Mouse (Mus musculus): ENCODE measurements around the gene Kctd18. TPM values are rescaled to one million over a fixed set of nuclear protein-coding genes. Genes with fewer than 3 reads are reported as not detected.
A peak's percentile ranks its signal among the peaks of the same experiment; 100 is the strongest.
"Not testable (repeated sequence)": the region's sequence is repeated elsewhere in the genome, so short reads cannot be mapped to it uniquely, and the experiment has no call there.

Kctd18 gene
- polyA plus RNA-seq, 1 experiment from 2014 or later = 13.6 TPM

DNA sequence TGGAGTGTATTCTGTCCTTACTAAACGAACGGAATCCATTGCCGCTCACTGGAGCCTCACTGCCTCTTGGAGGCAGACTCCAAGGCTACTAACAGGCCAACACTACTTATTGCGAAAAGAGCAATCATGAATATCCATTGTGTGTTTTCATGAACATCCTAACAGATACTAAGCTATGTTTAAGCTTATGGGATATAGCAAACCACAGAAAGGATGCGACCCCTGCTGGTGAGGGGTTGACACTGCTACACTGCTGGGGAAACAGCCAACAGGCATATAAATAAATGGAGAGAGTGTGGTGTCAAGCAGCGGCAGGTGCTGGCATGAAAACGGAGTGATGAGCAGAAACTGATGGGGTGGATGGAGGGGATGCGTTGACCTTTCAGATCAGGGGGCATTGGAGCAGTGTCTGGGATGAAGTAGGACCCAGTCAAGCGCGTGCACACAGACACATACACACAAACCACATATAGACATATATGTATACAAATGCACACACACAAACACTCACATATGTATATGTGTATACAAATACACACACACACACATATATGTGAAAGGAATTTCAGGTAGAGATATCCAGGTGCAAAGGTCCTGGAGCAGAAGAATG is 12.5 kb upstream of the Kctd18 start:
- no peaks in the 10 kb centered on the region for H3K9me3 ChIP-seq (ENCODE audit: low read length)
- ATAC-seq (no peak), DNase-seq (ENCODE audit: low spot score) (peak; percentile 76)
- TF ChIP-seq CTCF (IDR thresholded peaks at IDR 0.05) (peak; percentile 97), EP300 (IDR thresholded peaks at IDR 0.05) (no peak)
- 59% methylated on average over 10 of the region's 10 CpGs for WGBS
- H3K9ac ChIP-seq (replicated peaks; ENCODE audit: low read depth) = no peak overlapping the region
- H3K27ac ChIP-seq (ENCODE audit: low read length) = 0 out of 2 replicates have a peak overlapping the region, but pooled peaks have one; percentile 54
- peak overlapping the region; percentile 63; the same call in 1 of the 2 replicates for H3K4me2 ChIP-seq (replicated peaks; ENCODE audit: low read depth, low read length)
- no peak overlapping the region for H3K4me3 ChIP-seq (ENCODE audit: low read depth, low read length)
- H3K36me3 ChIP-seq (ENCODE audit: insufficient read depth, low read length) = no peaks in the 10 kb centered on the region
- no peaks in the 10 kb centered on the region for H3K27me3 ChIP-seq (replicated peaks; ENCODE audit: insufficient read depth, low read length)
- H3K4me1 ChIP-seq (ENCODE audit: insufficient read depth, low read depth, low read length) = peaks cover 3% of the 10 kb centered on the region; the same call in 1 of the 2 replicates

DNA sequence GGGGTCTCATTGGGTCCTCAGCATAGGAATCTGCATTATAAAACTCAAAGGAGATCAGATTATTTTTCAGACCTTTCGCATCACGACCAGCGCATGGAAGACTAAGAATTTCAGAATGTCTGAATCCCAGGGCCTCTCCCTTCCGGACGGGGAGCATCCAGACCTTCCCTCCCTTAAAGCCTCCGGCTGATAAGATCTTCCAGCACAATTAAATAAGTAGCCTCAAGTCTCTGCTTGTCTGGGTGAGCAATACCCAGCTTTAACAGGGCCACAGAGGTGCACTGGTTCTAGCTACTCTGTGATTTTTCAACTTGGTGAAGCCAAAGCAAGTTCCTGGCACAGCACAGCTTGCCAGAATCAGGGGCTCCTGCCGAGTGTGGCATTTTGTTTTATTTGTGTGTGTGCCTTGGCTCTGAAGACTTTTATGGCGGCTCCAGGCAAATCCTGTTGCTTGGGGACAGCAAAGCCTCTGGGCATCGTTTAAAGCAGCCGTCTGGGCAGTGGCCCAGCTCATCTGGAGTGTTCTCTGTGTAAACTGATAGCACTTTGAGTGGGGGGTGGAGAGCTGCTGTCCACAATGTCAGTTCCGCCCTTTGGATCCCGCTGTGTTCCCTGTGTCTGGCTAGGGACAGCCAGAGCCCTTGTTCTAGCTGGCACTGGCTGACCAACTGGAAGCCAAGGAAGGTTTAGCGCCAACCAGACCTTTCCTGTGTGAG is 11.6 kb upstream of the Kctd18 start:
- H3K27ac ChIP-seq (ENCODE audit: low read length) = peak overlapping the region; percentile 73
- H3K4me2 ChIP-seq (replicated peaks; ENCODE audit: low read depth, low read length) = peak overlapping the region; percentile 63
- WGBS = 20% methylated on average over 13 of the region's 13 CpGs
- no peak overlapping the region for H3K9ac ChIP-seq (replicated peaks; ENCODE audit: low read depth)
- peaks cover 3% of the 10 kb centered on the region; the same call in 1 of the 2 replicates for H3K4me1 ChIP-seq (ENCODE audit: insufficient read depth, low read depth, low read length)
- no peak for TF ChIP-seq CTCF (IDR thresholded peaks at IDR 0.05)
- TF ChIP-seq EP300 (IDR thresholded peaks at IDR 0.05) = no peak
- DNase-seq (ENCODE audit: low spot score) (peak; percentile 52), ATAC-seq (peak; percentile 56)
- H3K9me3 ChIP-seq (ENCODE audit: low read length) = no peaks in the 10 kb centered on the region
- no peaks in the 10 kb centered on the region for H3K36me3 ChIP-seq (ENCODE audit: insufficient read depth, low read length)
- peak overlapping the region; percentile 34 for H3K4me3 ChIP-seq (ENCODE audit: low read depth, low read length)
- H3K27me3 ChIP-seq (replicated peaks; ENCODE audit: insufficient read depth, low read length) = no peaks in the 10 kb centered on the region

DNA sequence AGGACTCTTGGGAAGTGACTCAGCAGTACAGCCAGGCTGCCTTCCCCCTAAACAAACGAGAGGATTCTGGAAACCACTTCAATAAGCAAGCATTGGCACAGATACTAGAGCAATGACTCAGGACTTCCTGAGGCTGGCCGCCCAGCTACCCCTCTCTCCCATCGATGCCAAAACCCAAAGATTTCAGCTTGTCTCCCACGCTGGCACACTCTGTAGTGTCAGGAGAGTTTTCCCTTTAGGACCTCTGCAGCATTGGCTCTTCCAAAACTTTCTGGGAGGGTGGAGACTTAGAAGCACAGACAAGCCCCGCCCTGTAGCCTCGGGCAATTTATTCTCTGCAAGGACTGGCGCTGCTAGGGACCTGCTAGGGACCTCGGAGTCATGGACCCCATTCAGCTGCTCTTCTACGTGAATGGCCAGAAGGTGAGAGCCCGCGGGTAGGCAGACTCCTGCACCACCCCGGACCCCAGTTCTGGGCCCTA is 10.9 kb upstream of the Kctd18 start, which contains the start of gene Aox1:
Gene Aox1 (plus strand): TSS at position 296 of the 482 bp plus-strand sequence.
- peak within 1 kb of the TSS; percentile 34 for H3K4me3 ChIP-seq (ENCODE audit: low read depth, low read length)
- H3K4me2 ChIP-seq (replicated peaks; ENCODE audit: low read depth, low read length) = peak within 1 kb of the TSS; percentile 63
- 7% methylated on average over 12 of the region's 12 CpGs for WGBS
- no peaks in the 10 kb centered on the region for H3K36me3 ChIP-seq (ENCODE audit: insufficient read depth, low read length)
- no peaks in the 10 kb centered on the region for H3K27me3 ChIP-seq (replicated peaks; ENCODE audit: insufficient read depth, low read length)
- H3K9me3 ChIP-seq (ENCODE audit: low read length) = no peaks in the 10 kb centered on the region
- DNase-seq (ENCODE audit: low spot score) (peak; percentile 88), ATAC-seq (peak; percentile 92)
- peak within 1 kb of the TSS; percentile 73 for H3K27ac ChIP-seq (ENCODE audit: low read length)
- peaks cover 3% of the 10 kb centered on the region; the same call in 1 of the 2 replicates for H3K4me1 ChIP-seq (ENCODE audit: insufficient read depth, low read depth, low read length)
- H3K9ac ChIP-seq (replicated peaks; ENCODE audit: low read depth) = no peak within 1 kb of the TSS
- TF ChIP-seq EP300 (IDR thresholded peaks at IDR 0.05) = peak; percentile 86
- TF ChIP-seq CTCF (IDR thresholded peaks at IDR 0.05) = no peak

DNA sequence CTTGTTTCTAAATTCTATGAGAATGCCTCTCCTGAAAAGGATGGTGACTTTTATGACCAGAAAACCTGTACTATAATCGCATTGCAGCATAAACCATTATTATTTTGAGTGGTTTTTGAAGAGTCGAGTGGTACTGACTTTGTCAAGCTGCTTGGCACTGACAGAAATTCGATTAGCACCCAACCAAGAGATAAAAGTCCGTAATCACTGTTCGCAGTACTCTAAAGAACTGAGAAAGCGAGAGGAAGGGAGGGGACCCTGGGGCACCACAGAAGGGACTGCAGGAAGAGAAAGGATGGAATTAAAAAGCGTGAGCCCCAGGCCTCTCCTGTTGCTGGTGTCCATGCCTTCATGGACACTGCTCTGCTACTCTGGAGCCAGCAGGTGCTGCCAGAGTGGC is 9.0 kb upstream of the Kctd18 start:
- TF ChIP-seq CTCF (IDR thresholded peaks at IDR 0.05) = no peak
- TF ChIP-seq EP300 (IDR thresholded peaks at IDR 0.05) = no peak
- Histone ChIP-seq H3K9me3 (ENCODE audit: low read length) (no peaks in the 10 kb centered on the region), H3K4me1 (ENCODE audit: insufficient read depth, low read depth, low read length) (peaks cover 3% of the 10 kb centered on the region; the same call in 1 of the 2 replicates), H3K9ac (replicated peaks; ENCODE audit: low read depth) (no peak overlapping the region), H3K27me3 (replicated peaks; ENCODE audit: insufficient read depth, low read length) (no peaks in the 10 kb centered on the region), H3K36me3 (ENCODE audit: insufficient read depth, low read length) (0 out of 2 replicates have a peak, but pooled peaks cover 4% of the 10 kb centered on the region), H3K4me3 (ENCODE audit: low read depth, low read length) (no peak overlapping the region), H3K27ac (ENCODE audit: low read length) (no peak overlapping the region), H3K4me2 (replicated peaks; ENCODE audit: low read depth, low read length) (no peak overlapping the region)
- DNase-seq (ENCODE audit: low spot score) (no peak), ATAC-seq (no peak)
- WGBS = 68% methylated on average over 7 of the region's 7 CpGs

DNA sequence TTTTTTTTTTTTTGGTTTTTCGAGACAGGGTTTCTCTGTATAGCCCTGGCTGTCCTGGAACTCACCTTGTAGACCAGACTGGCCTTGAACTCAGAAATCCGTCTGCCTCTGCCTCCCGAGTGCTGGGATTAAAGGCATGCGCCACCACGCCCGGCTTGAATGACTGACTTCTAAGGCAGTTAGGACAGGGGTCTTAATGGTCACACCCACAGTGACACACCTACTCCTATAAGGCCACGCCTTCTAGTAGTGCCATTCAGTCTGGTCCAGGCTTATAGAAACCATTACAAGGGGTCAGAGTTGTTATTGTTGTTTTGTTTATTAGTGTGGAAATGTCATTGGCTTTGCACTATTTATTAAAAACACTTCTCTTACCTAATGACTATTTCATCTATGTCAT is 12.4 kb downstream of the Kctd18 start:
- WGBS = 97% methylated on average over 7 of the region's 7 CpGs
- not testable (repeated sequence) for H3K36me3 ChIP-seq (ENCODE audit: insufficient read depth, low read length); ATAC-seq; H3K4me3 ChIP-seq (ENCODE audit: low read depth, low read length); H3K9me3 ChIP-seq (ENCODE audit: low read length); H3K9ac ChIP-seq (replicated peaks; ENCODE audit: low read depth); DNase-seq (ENCODE audit: low spot score); H3K27me3 ChIP-seq (replicated peaks; ENCODE audit: insufficient read depth, low read length); H3K4me2 ChIP-seq (replicated peaks; ENCODE audit: low read depth, low read length); H3K27ac ChIP-seq (ENCODE audit: low read length); H3K4me1 ChIP-seq (ENCODE audit: insufficient read depth, low read depth, low read length)

DNA sequence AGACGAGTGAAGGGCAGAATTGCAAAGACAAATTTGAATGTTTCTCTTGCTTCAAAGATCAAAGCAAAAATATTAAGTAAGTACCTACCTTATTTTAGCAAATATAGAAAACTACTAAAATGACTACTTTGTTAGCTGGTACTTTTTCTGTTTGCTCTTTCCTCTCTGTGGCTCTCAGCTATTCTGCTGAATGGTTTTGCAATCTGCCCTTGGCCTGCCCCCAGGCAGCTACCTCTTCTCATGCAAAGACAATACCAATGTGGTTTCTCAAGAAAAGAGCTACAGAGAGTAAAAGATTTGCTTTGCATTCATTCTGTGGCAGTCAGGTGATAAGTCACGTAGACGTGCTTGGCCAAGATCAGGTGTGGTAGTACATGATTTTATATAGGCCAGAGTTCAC is 20.6 kb downstream of the Kctd18 start:
- WGBS = 55% methylated on average over 3 of the region's 3 CpGs
- no peak overlapping the region for H3K27ac ChIP-seq (ENCODE audit: low read length)
- H3K9me3 ChIP-seq (ENCODE audit: low read length) = no peaks in the 10 kb centered on the region
- H3K4me2 ChIP-seq (replicated peaks; ENCODE audit: low read depth, low read length) = no peak overlapping the region
- peaks cover 5% of the 10 kb centered on the region; the same call in 1 of the 2 replicates for H3K4me1 ChIP-seq (ENCODE audit: insufficient read depth, low read depth, low read length)
- H3K4me3 ChIP-seq (ENCODE audit: low read depth, low read length) = no peak overlapping the region
- H3K9ac ChIP-seq (replicated peaks; ENCODE audit: low read depth) = no peak overlapping the region
- peak; percentile 55 for DNase-seq (ENCODE audit: low spot score)
- H3K36me3 ChIP-seq (ENCODE audit: insufficient read depth, low read length) = no peaks in the 10 kb centered on the region
- TF ChIP-seq EP300 (IDR thresholded peaks at IDR 0.05) (no peak), CTCF (IDR thresholded peaks at IDR 0.05) (no peak)
- H3K27me3 ChIP-seq (replicated peaks; ENCODE audit: insufficient read depth, low read length) = no peaks in the 10 kb centered on the region
- ATAC-seq = peak; percentile 32

Measured in lung, postnatal 0 days (tissue).